In genomic region chr7:70515341-70515851, GRCm38 (mm10) we compare ENCODE assay signal across 11 mouse cellular contexts.
DNase-seq lines count a peak whose midpoint lies in the region; ATAC-seq lines count a peak whose summit lies in the region.
"Had no signal": no experiment of that assay in that cellular context is flagged by ENCODE, and none has a peak within 500 bp of the region (broad histone marks: within the 10 kb centered on the region; RNA-seq: fewer than 3 reads in every experiment).

No protein-coding gene starts in this region.

- H3K9ac ChIP-seq in heart, embryonic 15.5 days, result no peak overlapping the region
- no peak overlapping the region for H3K9ac ChIP-seq in embryonic facial prominence, embryonic 15.5 days
- H3K9ac ChIP-seq in stomach, embryonic 15.5 days, result no peak overlapping the region

- ATAC-seq in heart, embryonic 15.5 days (replicated peaks; ENCODE audit: insufficient number of reproducible peaks, insufficient read depth, low FRiP score, low read depth), result no peak
- no peak for ATAC-seq in embryonic facial prominence, embryonic 15.5 days (ENCODE audit: insufficient number of reproducible peaks, low FRiP score, low TSS enrichment, low read depth)
- peak; percentile 92 for ATAC-seq in stomach, embryonic 15.5 days (ENCODE audit: insufficient read depth, low FRiP score, low read depth)

- H3K27ac ChIP-seq in heart, embryonic 15.5 days, result no peak overlapping the region
- peak overlapping the region; percentile 48; the same call in 1 of the 2 replicates for H3K27ac ChIP-seq in embryonic facial prominence, embryonic 15.5 days (replicated peaks)
- H3K27ac ChIP-seq in limb, embryonic 10.5 days, result peak overlapping the region; percentile 71; the same call in 1 of the 2 replicates
- H3K27ac ChIP-seq in stomach, embryonic 15.5 days, result peak overlapping the region; percentile 58; the same call in 1 of the 2 replicates

- no peaks in the 10 kb centered on the region for H3K27me3 ChIP-seq in heart, embryonic 15.5 days
- no peaks in the 10 kb centered on the region for H3K27me3 ChIP-seq in embryonic facial prominence, embryonic 15.5 days
- peaks cover 8% of the 10 kb centered on the region; the same call in 1 of the 2 replicates for H3K27me3 ChIP-seq in limb, embryonic 10.5 days (ENCODE audit: low read depth, poor library complexity, severe bottlenecking)
- no peaks in the 10 kb centered on the region for H3K27me3 ChIP-seq in stomach, embryonic 15.5 days (replicated peaks)

- H3K9me3 ChIP-seq in heart, embryonic 15.5 days (replicated peaks), result no peaks in the 10 kb centered on the region
- H3K9me3 ChIP-seq in embryonic facial prominence, embryonic 15.5 days (replicated peaks), result no peaks in the 10 kb centered on the region
- no peaks in the 10 kb centered on the region for H3K9me3 ChIP-seq in limb, embryonic 10.5 days (replicated peaks)
- no peaks in the 10 kb centered on the region for H3K9me3 ChIP-seq in stomach, embryonic 15.5 days

- H3K4me3 ChIP-seq in heart, embryonic 15.5 days, result no peak overlapping the region
- no peak overlapping the region for H3K4me3 ChIP-seq in embryonic facial prominence, embryonic 15.5 days (replicated peaks)
- peak overlapping the region; percentile 28 for H3K4me3 ChIP-seq in limb, embryonic 10.5 days
- no peak overlapping the region for H3K4me3 ChIP-seq in stomach, embryonic 15.5 days (replicated peaks)

- WGBS in heart, embryonic 15.5 days, result 29% methylated on average over 8 of the region's 8 CpGs
- WGBS in embryonic facial prominence, embryonic 15.5 days, result 20% methylated on average over 8 of the region's 8 CpGs
- 13% methylated on average over 8 of the region's 8 CpGs for WGBS in limb, embryonic 10.5 days
- WGBS in stomach, embryonic 15.5 days, result 10% methylated on average over 8 of the region's 8 CpGs

- peak overlapping the region; percentile 9; the same call in 1 of the 2 replicates for H3K4me2 ChIP-seq in heart, embryonic 15.5 days
- peak overlapping the region; percentile 10; the same call in 1 of the 2 replicates for H3K4me2 ChIP-seq in embryonic facial prominence, embryonic 15.5 days (replicated peaks)
- H3K4me2 ChIP-seq in stomach, embryonic 15.5 days, result peak overlapping the region; percentile 39

- DNase-seq in heart, postnatal 36 days, result no peak
- DNase-seq in limb, embryonic 10.5 days (ENCODE audit: low spot score), result no peak
- no peak for DNase-seq in right cerebral cortex, adult 18-20 months
- no peak for DNase-seq in MN1 (ENCODE audit: low spot score)
- no peak for DNase-seq in layer of hippocampus, adult 9-10 months (ENCODE audit: low spot score)
- DNase-seq: adrenal gland, adult 2 months; cerebellum, postnatal 36 days; right cerebral cortex, postnatal 4 days had no signal

- no peaks in the 10 kb centered on the region for H3K36me3 ChIP-seq in heart, embryonic 15.5 days
- no peaks in the 10 kb centered on the region for H3K36me3 ChIP-seq in embryonic facial prominence, embryonic 15.5 days
- H3K36me3 ChIP-seq in limb, embryonic 10.5 days, result no peaks in the 10 kb centered on the region
- no peaks in the 10 kb centered on the region for H3K36me3 ChIP-seq in stomach, embryonic 15.5 days

- peaks cover 9% of the 10 kb centered on the region; the same call in 1 of the 2 replicates for H3K4me1 ChIP-seq in heart, embryonic 15.5 days (replicated peaks)
- peaks cover 12% of the 10 kb centered on the region for H3K4me1 ChIP-seq in embryonic facial prominence, embryonic 15.5 days
- H3K4me1 ChIP-seq in limb, embryonic 10.5 days, result peaks cover 33% of the 10 kb centered on the region
- peaks cover 13% of the 10 kb centered on the region for H3K4me1 ChIP-seq in stomach, embryonic 15.5 days

- intact Hi-C loops in heart, postnatal 36 days (cut with DNase I), result loop anchor here (5.0 kb wide), 1 partner anchor 53 kb away; no protein-coding TSS in a partner anchor
